Mouse (Mus musculus): ENCODE measurements at regions not wholly inside any gene's neighbourhood (a gene's known extent, or its start where the extent isn't known, plus 50 kb on each side); places are given as distances from the start of the nearest gene placed in this dataset.

DNA sequence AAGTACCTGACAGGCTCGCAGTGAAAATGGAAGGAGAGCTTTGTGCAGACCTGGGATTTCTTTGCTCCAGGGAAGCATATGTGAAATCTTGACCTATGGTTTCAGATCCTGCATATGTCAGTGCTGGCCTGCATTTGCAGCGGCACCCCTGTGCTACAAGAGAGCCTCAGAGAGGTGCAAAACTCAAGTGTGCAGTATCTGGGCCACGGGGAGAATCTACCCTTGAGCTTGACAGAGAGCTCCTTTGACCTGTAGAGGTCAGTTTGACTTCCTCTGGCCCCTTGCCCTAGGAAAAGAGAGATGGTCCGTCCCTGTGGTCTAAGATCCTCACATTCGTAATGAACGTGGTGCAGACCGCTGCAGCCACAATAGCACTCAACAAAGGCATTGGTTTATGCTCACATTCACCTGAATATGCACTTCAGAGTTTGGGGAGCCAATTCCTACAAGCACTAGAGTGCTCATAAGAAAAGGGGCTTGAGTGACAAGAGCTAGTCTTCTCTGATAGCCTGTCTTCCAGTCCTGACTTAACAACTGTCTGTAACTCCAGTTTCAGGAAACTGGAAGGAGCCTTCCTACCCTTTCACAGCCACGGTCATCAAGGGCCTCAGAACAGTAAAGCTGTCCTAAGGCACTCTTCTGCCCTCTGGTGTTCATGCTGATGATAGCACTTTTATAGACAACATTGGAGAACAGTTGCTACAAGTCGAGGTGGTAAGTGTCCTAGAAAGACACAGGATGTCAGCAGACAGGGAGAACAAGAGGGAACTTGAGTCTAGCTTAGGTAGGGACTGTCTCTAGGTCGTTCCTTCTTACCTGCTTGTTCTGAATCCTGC, 200.0 kb upstream of the Apob start:
- DNase-seq (ENCODE audit: low spot score in 2 of 2) = peak; percentile 2 to 9

GRCm38 (mm10) chr12:7778056-7778440, 199.4 kb upstream of the Apob start:
- no peak for DNase-seq (ENCODE audit: low spot score in 2 of 2)

GRCm38 (mm10) chr12:7816616-7817015, 160.8 kb upstream of the Apob start:
- DNase-seq (ENCODE audit: low spot score in 2 of 2) = no peak

- no peak for DNase-seq (ENCODE audit: low spot score in 2 of 2)
These were observed 157.3 kb upstream of the Apob start for GRCm38 (mm10) chr12:7820006-7820704.

DNA sequence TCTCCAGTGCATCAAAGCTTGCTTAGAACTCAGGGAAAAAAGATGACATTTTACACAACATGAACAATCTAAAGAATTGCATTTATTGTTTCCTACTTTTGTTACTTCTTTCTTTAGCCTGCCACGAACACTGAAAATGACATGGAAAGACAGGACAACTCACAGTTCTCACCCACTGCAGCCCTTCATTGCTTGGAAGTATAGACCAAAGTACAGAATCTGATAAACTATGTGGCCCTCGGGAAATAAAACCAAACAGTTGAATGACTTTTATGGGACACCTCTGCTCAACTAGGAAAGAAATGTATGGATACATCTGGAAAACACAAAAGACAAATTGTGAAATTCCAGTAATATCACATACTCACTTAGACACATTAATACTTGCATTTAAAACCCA, 156.7 kb upstream of the Apob start:
- no peak for DNase-seq (ENCODE audit: low spot score in 2 of 2)

DNA sequence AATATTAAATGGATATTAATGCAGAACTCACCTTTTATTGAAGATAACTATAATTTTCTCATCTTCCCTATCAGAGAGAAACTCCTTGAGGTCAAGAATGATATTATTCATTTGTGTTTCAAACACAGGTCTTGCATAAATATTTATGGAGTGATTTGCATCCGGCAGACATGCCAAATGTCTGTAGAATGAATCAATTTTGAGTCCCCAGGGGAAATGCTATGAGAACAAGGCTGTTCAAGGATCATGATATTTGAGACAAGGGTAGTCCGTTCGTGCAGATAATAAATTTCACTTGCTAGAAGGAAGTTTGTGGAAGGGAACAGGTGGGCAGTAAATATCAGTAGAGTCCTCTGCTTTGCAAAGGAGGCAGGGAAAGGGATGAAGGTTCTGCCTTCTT, 141.7 kb upstream of the Apob start:
- no peak for DNase-seq (ENCODE audit: low spot score in 2 of 2)

DNA sequence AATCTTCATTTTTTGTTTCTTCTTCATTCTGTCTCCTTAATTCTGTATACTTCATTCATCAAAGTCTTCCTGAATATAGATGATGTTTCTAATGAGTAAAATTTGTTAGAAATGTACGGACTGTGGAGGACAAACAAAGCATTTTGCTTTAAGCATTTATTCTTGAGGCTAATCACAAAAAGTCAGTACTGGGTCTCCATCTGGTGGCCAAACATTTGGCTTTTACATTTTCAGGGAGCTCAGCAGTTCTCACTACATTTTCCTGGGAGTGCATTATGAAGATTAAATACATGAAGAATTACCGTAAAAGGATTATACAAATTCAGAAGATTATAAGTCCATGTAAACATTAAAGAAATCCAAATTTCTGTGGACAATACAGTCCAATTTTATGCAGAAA, 123.6 kb upstream of the Apob start:
- DNase-seq (ENCODE audit: low spot score in 2 of 2) = no peak

GRCm38 (mm10) chr12:7855683-7856082, 121.8 kb upstream of the Apob start:
- DNase-seq (ENCODE audit: low spot score in 2 of 2) = no peak

DNA sequence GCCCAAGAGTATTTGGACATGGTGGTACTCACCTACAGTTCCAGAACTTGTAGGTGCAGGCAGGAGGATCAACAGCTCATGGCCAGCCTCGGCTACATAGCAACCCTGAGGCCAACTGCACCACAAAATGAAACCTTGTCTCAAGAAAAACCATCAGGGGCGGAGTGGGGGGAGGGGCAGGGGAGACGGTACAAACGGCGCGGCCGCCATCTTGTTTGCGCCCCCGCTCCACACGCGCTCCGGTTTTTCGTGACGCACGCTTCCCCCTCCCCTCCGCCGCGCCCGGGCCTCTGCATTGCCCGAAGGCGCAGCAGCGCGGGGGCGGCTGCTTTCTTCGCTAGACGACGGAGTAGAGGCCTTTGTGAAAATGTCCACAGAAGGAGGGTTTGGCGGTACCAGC, 117.9 kb upstream of the Apob start:
- no peak for DNase-seq (ENCODE audit: low spot score in 2 of 2)

DNA sequence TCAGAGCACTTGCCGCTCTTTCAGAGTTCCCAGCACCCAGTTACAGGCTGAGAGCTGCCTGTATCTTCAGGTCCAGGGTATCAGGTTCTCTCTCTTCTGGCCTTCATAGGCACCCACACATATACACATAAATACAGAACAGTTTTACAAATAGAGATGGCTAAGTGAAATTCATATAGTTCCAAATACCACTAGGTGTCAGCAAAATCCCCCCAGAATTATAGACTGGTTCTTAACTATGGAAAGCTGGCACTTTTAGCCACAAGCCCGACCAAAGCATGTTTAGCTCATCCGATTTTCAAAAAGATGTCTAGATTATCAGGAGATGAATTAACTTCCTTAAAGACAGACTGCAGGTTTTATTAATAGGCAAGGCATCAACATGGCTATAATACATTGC, 107.4 kb upstream of the Apob start:
- DNase-seq (ENCODE audit: low spot score in 2 of 2) = no peak

GRCm38 (mm10) chr12:7870473-7870872, 107.0 kb upstream of the Apob start:
- DNase-seq (ENCODE audit: low spot score in 2 of 2) = no peak

DNA sequence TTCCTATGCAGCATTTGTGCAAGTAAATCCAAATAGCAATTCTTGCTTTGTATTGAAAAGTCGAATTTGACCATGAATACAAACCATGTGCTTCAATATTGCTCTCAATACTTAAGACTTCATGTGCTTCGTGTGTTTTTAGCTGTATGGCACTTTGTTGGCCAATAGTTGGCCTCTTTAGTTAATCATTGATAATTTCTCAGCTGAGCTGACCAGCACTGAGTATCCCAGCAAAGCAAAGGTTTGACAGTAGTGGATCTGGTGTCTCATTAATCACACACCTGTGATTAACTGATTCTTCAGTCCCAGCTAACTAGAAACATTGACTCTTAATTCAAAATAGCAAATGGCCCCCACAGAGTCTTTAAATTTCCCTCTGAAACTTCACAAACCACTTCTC, 102.0 kb upstream of the Apob start:
- no peak for DNase-seq (ENCODE audit: low spot score in 2 of 2)

DNA sequence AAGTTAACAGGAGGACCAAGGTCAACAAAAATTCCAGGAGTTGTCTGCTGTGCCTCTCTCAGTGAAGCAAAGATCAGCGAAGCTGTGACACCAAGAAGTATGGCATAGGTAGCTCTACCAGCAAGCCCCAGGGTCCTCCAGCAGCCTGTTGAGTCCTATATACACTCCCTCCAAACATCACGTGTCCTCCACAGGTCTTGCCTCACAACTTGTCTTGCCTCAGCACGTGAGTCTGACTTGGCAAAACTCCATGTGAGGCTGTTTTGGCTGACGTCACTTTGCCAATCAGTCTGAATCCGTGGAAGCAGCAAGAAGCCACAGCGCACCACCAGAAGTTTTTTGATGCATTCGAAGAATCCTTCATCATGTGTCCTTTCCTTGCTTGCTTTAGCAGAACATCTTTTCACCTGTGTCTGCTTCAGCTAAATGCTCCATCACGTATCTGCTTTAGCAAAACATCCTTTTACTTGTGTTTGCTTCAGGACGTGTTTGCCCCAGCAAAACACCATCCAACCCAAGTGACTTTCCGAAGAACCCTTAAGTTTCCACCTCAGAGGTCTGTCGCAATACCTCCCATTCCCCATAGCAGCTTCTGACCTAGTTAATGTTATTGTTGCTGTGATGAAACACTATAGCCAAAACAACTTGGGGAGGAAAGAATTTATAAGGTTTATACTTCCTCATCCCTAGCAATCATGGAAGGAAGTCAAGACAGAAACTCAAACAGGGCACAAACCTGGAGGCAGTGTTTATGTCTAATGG, 101.0 kb upstream of the Apob start:
- no peak for DNase-seq (ENCODE audit: low spot score in 2 of 2)

- no peak for DNase-seq (ENCODE audit: low spot score in 2 of 2)
These were observed 98.7 kb upstream of the Apob start for GRCm38 (mm10) chr12:7878761-7879160.

DNA sequence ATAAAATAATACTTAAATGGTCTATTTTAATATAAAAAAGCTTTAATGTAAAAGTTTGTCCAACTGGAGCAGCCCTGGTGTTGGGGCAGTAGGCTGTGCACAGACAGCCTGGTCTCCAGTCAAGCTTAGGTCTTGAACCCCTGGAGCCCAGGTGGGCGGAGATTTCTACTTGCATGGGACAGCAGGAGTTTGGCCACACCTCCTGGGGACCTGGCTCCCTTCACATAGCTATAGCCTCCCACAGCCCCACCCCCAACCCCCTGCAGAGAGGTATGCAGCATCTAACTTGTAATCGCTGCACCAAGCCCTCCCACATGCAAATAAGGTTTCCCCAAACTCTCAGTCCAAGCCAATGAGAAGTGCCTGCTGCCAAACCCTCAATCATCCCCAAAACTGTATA, 81.3 kb upstream of the Apob start:
- no peak for DNase-seq (ENCODE audit: low spot score in 2 of 2)

DNA sequence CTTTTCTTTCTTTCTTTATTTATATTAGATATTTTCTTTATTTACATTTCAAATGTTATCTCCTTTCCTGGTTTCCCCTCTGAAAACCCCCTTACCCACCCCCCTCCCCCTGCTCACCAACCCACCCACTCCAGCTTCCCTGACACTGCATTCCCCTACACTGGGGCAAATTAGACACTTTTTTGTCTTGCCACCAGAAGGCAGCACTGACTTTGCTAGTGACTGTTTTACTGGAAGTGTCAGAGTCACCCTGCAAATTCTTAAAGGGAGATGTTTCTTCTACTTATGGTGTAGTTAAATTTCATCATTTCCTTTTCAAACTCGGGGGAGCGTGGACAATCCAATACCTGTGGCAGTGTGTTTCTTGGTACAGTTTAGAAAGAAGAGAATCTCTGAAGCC, 72.1 kb upstream of the Apob start:
- DNase-seq (ENCODE audit: low spot score in 2 of 2) = no peak

GRCm38 (mm10) chr12:7906831-7907230, 70.6 kb upstream of the Apob start:
- no peak for DNase-seq (ENCODE audit: low spot score in 2 of 2)

DNA sequence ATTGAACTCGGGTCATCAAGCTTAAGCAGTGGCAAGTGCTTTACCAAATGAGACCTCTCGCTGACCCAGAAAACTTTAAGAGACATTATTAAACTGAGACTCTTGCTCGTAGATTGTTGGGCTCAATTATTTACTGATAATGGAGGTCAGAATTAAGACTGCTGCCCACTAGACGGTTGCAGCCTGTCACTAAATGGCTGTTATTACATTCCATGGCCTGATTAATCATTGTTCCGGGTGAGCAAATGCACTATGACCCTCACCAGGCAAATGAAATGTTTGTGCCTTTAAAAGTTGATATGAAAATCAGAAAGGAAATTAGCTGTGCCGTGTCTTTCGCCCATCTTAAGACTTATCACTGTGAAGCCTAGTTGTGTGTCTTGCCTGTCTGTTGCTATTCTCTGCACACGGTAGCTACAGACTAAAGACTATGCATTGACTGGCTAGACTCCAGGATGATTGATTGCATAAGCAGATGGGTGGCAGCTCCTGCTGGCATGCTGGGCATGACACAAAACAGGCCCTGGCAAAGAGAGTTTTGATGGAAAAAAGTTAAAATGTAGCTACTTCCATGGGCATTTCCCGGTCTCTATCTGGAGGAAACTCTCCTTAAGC, 67.6 kb upstream of the Apob start:
- no peak for DNase-seq (ENCODE audit: low spot score in 2 of 2)

DNA sequence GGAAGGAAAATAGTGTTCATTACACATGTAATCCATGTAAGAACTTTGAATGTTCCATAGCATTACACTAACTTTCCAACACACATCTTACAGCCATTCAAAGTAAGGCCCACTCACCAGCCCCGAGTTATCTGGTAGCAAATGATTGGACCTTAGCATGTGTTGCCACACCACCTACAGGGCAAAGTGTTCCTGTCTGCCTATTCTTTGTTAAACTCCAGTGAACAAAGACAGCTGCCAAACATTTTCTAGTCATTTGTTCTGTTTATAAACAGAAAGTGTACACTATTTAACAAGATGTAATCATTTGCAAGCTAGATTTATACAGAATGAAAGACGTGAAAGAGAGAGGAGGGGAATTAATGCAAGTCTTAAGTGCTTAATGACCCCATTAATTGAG, 66.9 kb upstream of the Apob start:
- no peak for DNase-seq (ENCODE audit: low spot score in 2 of 2)

DNA sequence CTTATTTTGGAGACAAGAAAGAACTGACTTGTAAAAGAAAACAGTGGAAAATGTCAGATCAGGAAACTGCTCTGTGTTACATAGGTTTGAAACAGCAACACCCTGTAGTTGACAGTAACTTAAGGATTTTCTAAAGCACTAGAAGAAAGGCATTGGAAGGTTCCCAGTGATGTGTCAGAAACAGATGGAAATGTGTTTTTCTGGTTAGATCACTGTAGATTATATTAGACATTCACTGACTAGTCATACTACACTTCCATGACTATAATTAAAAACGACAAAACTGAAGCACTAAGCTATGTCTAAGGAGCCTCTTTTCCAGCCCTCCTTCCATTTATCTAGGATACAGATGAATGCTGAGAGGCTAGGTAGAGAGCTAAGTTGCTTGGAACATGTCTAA, 59.1 kb upstream of the Apob start:
- DNase-seq (ENCODE audit: low spot score in 2 of 2) = no peak

GRCm38 (mm10) chr12:7918967-7919708, 58.3 kb upstream of the Apob start:
- no peak for DNase-seq (ENCODE audit: low spot score in 2 of 2)

Measured in urinary bladder, adult 18-20 months (tissue).